Mouse (Mus musculus) colon, adult 2 months (tissue): ENCODE measurements around the gene St8sia4. TPM values are rescaled to one million over a fixed set of nuclear protein-coding genes. Genes with fewer than 3 reads are reported as not detected.

Experiments used
- polyA plus RNA-seq: library from polyadenylated mRNA; depleted of rRNA; stranded (reverse); fragments of >200 nt; gene quantifications from 2 replicates; pipeline ENCODE4 v1.2.3, GENCODE M21; 2012; rRNA removed

St8sia4 gene
- 0.28 and 0.31 TPM in 2 replicates for polyA plus RNA-seq

GRCm38 (mm10) chr1:95667435-95668252 lies at the start of gene St8sia4:
Gene St8sia4 (minus strand): TSS chr1:95667571.

